Mouse (Mus musculus) hindbrain, embryonic 16.5 days (tissue): Measurements from ENCODE around the gene Sspo. TPM values are rescaled to one million over a fixed set of nuclear protein-coding genes. Genes with fewer than 3 reads are reported as not detected.
A peak's percentile ranks its signal among the peaks of the same experiment; 100 is the strongest.

Experiments used
- ATAC-seq: fragments of 200-750 bp; cut with Nextera tagmentation; 2 replicates; pipeline ENCODE4 v1.8.0; 2017; ENCODE audit warnings: moderate TSS enrichment, moderate library complexity
- H3K27ac ChIP-seq: fragments of 300-500 bp; sonication (generic); 2 replicates; pipeline ENCODE4 v1.5.1; 2014; ENCODE audit warnings: low read depth, mild to moderate bottlenecking, control low read depth, low read length, moderate library complexity
- H3K27me3 ChIP-seq: fragments of 300-500 bp; sonication (generic); replicated peaks from 2 replicates; pipeline ENCODE4 v1.6.1; 2014; ENCODE audit warnings: low read length; ENCODE audit not compliant: control insufficient read depth, insufficient read depth
- H3K36me3 ChIP-seq: fragments of 300-500 bp; sonication (generic); 2 replicates; pipeline ENCODE4 v1.6.1; 2014; ENCODE audit warnings: mild to moderate bottlenecking, low read length, moderate library complexity, mixed read lengths; ENCODE audit not compliant: control insufficient read depth, insufficient read depth
- H3K4me1 ChIP-seq: fragments of 300-500 bp; sonication (generic); 2 replicates; pipeline ENCODE4 v1.6.1; 2014; ENCODE audit warnings: low read depth, low read length; ENCODE audit not compliant: control insufficient read depth, insufficient read depth
- H3K4me2 ChIP-seq: fragments of 300-500 bp; sonication (generic); 2 replicates; pipeline ENCODE4 v1.6.1; 2014; ENCODE audit warnings: mild to moderate bottlenecking, low read length, control low read depth, moderate library complexity
- H3K4me3 ChIP-seq: fragments of 300-500 bp; sonication (generic); 2 replicates; pipeline ENCODE4 v1.5.1; 2014; ENCODE audit warnings: mild to moderate bottlenecking, low read length, control low read depth, moderate library complexity
- H3K9ac ChIP-seq: fragments of 300-500 bp; sonication (generic); 2 replicates; pipeline ENCODE4 v1.6.1; 2014; ENCODE audit warnings: low read depth, mild to moderate bottlenecking, control low read depth, low read length, moderate library complexity
- H3K9me3 ChIP-seq: fragments of 300-500 bp; sonication (generic); 2 replicates; pipeline ENCODE4 v1.6.1; 2014; ENCODE audit warnings: mild to moderate bottlenecking, low read length, moderate library complexity; ENCODE audit not compliant: control insufficient read depth
- WGBS: fragments of 180-500 bp; shearing (Covaris S2); extraction: QIAGEN DNeasy Blood & Tissue Kit; methylation state at CpG from one replicate; pipeline ENCODE4 v1.1.7; 2014; 5-methylcytosine and 5-hydroxymethylcytosine counted together
- microRNA-seq: library from miRNA; unstranded; fragments of <30 nt; microRNA quantifications from one replicate; pipeline ENCODE4, GENCODE M21; 2017
- polyA plus RNA-seq: library from polyadenylated mRNA; unstranded; fragments of >200 nt; fragmentation: Nextera tagmentation; extraction: Ambion mirVana; gene quantifications from 2 replicates; pipeline ENCODE4 v1.2.1, GENCODE M21; 2015

Gene Sspo
- polyA plus RNA-seq, 1 experiment from 2014 or later: 0.29 TPM

GRCm38 (mm10) chr6:48540721-48541120 is 92.7 kb downstream of the Sspo start:
- 75% methylated on average over 3 of the region's 3 CpGs for WGBS
- ATAC-seq: no peak
- H3K4me1 ChIP-seq: peaks cover 24% of the 10 kb centered on the region
- no peak overlapping the region for H3K4me2 ChIP-seq
- H3K27ac ChIP-seq: no peak overlapping the region
- H3K4me3 ChIP-seq: no peak overlapping the region
- H3K9me3 ChIP-seq: no peaks in the 10 kb centered on the region
- peaks cover 14% of the 10 kb centered on the region for H3K36me3 ChIP-seq
- H3K27me3 ChIP-seq: no peaks in the 10 kb centered on the region
- no peak overlapping the region for H3K9ac ChIP-seq

DNA sequence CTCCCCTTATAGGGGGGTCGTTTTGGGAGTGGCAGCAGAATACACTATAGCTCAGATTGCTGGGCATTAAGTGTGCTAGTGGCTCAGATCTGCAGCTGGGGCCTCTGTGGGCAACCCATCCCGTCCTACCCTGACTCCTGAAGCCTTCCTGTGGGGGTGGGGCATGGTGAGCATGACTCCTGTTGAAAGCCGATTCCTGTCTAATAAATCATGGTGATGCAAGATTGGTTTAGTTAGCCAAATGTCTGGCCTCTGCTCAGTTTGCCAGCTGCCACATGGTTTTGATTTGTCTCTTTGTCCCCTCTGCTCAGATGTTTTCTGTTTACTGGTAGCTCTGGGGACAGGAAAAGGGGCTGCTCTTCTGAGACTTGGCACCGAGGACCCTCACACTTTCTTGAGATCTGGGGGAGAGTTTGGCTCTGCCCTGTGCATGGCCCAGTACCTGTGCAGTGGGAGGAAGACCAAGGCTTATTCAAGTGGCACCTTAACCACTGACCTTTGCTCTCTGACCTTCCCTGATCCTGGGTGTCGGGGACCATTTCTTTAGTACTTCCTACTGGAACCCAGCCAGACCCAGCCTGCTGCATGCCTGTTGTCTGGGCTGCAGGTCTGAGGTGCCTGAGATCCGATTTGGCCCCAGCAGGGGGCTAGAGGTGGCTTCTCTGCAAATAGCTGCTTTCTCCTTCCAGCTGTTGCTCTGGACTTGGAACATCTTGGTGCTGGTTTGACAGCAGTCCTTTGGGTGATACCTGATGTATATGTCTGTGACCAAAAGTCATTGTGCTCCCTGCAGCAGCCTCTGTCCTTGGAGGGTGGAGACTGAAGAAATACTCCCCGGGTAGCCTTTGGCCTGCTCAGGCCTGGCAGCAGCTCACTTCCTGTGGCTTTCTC is 93.8 kb downstream of the Sspo start:
- H3K4me1 ChIP-seq: peaks cover 20% of the 10 kb centered on the region
- WGBS: 56% methylated on average over 7 of the region's 7 CpGs
- no peak for ATAC-seq
- no peaks in the 10 kb centered on the region for H3K9me3 ChIP-seq
- H3K27ac ChIP-seq: no peak overlapping the region
- no peak overlapping the region for H3K4me2 ChIP-seq
- no peaks in the 10 kb centered on the region for H3K27me3 ChIP-seq
- H3K9ac ChIP-seq: no peak overlapping the region
- H3K4me3 ChIP-seq: no peak overlapping the region
- peaks cover 14% of the 10 kb centered on the region for H3K36me3 ChIP-seq

- H3K9ac ChIP-seq: no peak overlapping the region
- H3K4me3 ChIP-seq: no peak overlapping the region
- no peaks in the 10 kb centered on the region for H3K27me3 ChIP-seq
- ATAC-seq: no peak
- peaks cover 17% of the 10 kb centered on the region for H3K4me1 ChIP-seq
- no peak overlapping the region for H3K27ac ChIP-seq
- H3K36me3 ChIP-seq: peaks cover 14% of the 10 kb centered on the region
- no peaks in the 10 kb centered on the region for H3K9me3 ChIP-seq
- 87% methylated on average over 3 of the region's 3 CpGs for WGBS
- no peak overlapping the region for H3K4me2 ChIP-seq
These were observed 94.6 kb downstream of the Sspo start for GRCm38 (mm10) chr6:48542631-48543030.

DNA sequence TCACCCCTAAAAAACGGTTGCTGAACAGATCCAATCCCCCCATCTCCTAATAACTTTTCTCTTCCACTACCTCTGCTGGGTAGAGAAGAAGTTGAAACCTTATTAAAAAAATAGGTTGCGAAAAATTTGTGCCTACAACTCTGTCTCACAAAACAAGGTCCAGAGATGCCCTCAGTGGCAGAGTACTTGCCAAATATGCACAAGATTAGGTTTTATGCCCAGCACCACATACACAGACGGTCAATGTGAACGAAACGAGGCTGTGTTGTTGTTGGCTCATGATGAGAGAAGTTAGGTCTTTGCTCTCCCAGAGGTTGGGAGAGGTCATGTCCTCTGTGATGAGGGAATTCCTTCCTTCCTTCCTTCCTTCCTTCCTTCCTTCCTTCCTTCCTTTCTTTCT is 97.2 kb downstream of the Sspo start:
- Histone ChIP-seq H3K4me3 (no peak overlapping the region), H3K4me2 (no peak overlapping the region), H3K9ac (no peak overlapping the region), H3K27me3 (no peaks in the 10 kb centered on the region), H3K4me1 (no peaks in the 10 kb centered on the region), H3K36me3 (peaks cover 9% of the 10 kb centered on the region), H3K9me3 (no peaks in the 10 kb centered on the region), H3K27ac (no peak overlapping the region)
- WGBS: 75% methylated on average over 5 of the region's 5 CpGs
- no peak for ATAC-seq

- peak; percentile 22; the same call in 1 of the 2 replicates for ATAC-seq
- Histone ChIP-seq H3K9ac (no peak overlapping the region), H3K36me3 (peaks cover 2% of the 10 kb centered on the region; the same call in 1 of the 2 replicates), H3K27me3 (no peaks in the 10 kb centered on the region), H3K4me1 (no peaks in the 10 kb centered on the region), H3K9me3 (no peaks in the 10 kb centered on the region), H3K4me3 (no peak overlapping the region), H3K27ac (no peak overlapping the region), H3K4me2 (no peak overlapping the region)
- WGBS: 57% methylated on average over 1 of the region's 1 CpGs
These were observed 98.2 kb downstream of the Sspo start for GRCm38 (mm10) chr6:48546271-48546670.

DNA sequence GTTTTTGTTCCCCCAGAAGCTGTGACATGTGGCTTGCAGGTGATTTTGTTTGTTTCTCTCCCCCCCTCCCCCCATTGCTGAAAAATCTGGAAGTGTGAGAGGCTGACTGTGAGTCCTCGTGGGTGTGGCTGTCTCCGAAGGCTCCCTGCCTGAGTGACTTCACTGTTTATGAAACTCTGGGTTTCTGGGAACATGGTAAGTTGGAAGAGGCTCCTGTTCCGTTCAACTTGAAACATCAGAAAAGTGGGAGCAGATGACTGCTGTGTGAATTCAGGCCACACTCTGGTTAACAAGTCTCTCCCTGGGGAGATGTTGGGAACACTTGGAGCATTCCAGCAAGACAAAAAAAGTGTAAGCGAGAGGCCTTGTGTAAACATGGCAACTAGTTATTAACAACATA is 98.8 kb downstream of the Sspo start:
- Histone ChIP-seq H3K27me3 (no peaks in the 10 kb centered on the region), H3K9ac (no peak overlapping the region), H3K4me1 (no peaks in the 10 kb centered on the region), H3K9me3 (no peaks in the 10 kb centered on the region), H3K4me2 (no peak overlapping the region), H3K36me3 (peaks cover 2% of the 10 kb centered on the region; the same call in 1 of the 2 replicates), H3K27ac (no peak overlapping the region), H3K4me3 (no peak overlapping the region)
- 79% methylated on average over 4 of the region's 4 CpGs for WGBS
- ATAC-seq: no peak

GRCm38 (mm10) chr6:48548314-48548713 is 100.3 kb downstream of the Sspo start:
- Histone ChIP-seq H3K4me2 (no peak overlapping the region), H3K9ac (no peak overlapping the region), H3K9me3 (no peaks in the 10 kb centered on the region), H3K36me3 (no peaks in the 10 kb centered on the region), H3K4me3 (no peak overlapping the region), H3K27me3 (no peaks in the 10 kb centered on the region), H3K4me1 (no peaks in the 10 kb centered on the region), H3K27ac (no peak overlapping the region)
- 91% methylated on average over 6 of the region's 6 CpGs for WGBS
- no peak for ATAC-seq

Small RNA genes within 50 kb of the gene (microRNA-seq; reads per million reads assigned to microRNA genes)
- gene Gm24325: not detected

Other genes with a start within 250 kb of the Sspo start
- gene Krba1, start 52.6 kb upstream of the Sspo start, polyA plus RNA-seq: 26.2 and 27.6 TPM in 2 replicates
- 26.3 and 27.8 TPM in 2 replicates for gene Zfp467, start 2.4 kb upstream of the Sspo start, polyA plus RNA-seq
- 358 and 389 TPM in 2 replicates for gene Atp6v0e2, start 89.4 kb downstream of the Sspo start, polyA plus RNA-seq
- gene Lrrc61, start 106.6 kb downstream of the Sspo start, polyA plus RNA-seq: 20.7 and 29.5 TPM in 2 replicates
- 7.8 and 8.2 TPM in 2 replicates for gene Rarres2, start 124.6 kb downstream of the Sspo start, polyA plus RNA-seq
- not detected in 2 replicates for gene Gm45021, start 141.4 kb downstream of the Sspo start, polyA plus RNA-seq
- 41.9 and 45.6 TPM in 2 replicates for gene Repin1, start 145.7 kb downstream of the Sspo start, polyA plus RNA-seq
- gene Gm44965, start 145.7 kb downstream of the Sspo start, polyA plus RNA-seq: 0.87 TPM in 1 of 2 replicates, not detected in the other
- 11.4 and 13.8 TPM in 2 replicates for gene Zfp775, start 153.8 kb downstream of the Sspo start, polyA plus RNA-seq
- 31.7 and 34.3 TPM in 2 replicates for gene AI854703, start 178.5 kb downstream of the Sspo start, polyA plus RNA-seq
- gene Gimap8, start 199.0 kb downstream of the Sspo start, polyA plus RNA-seq: 0.59 and 0.71 TPM in 2 replicates
- gene Gimap9, start 227.9 kb downstream of the Sspo start, polyA plus RNA-seq: 1.8 and 2.3 TPM in 2 replicates
- 1.3 and 2.3 TPM in 2 replicates for gene Gimap4, start 236.3 kb downstream of the Sspo start, polyA plus RNA-seq